Mouse (Mus musculus) liver, embryonic 14.5 days (tissue): Measurements from ENCODE around the gene Scarb1. TPM values are rescaled to one million over a fixed set of nuclear protein-coding genes. Genes with fewer than 3 reads are reported as not detected.

Experiments used
- ATAC-seq: fragments of 200-750 bp; cut with Nextera tagmentation; 2 replicates; pipeline ENCODE4 v1.8.0; 2017; ENCODE audit warnings: moderate number of reproducible peaks, mild to moderate bottlenecking, moderate library complexity; ENCODE audit not compliant: insufficient read depth
- DNase-seq, 3 experiments: peaks; one replicate each; pipeline ENCODE4 v3.0.0-alpha.2; 2012 to 2013; ENCODE audit warnings: low read depth in 3 of 3, low spot score in 3 of 3
- H3K27ac ChIP-seq: fragments of 300-500 bp; sonication (generic); 2 replicates; pipeline ENCODE4 v1.5.1; 2014; ENCODE audit warnings: moderate library complexity, mild to moderate bottlenecking, control low read depth, inconsistent platforms
- H3K27me3 ChIP-seq: fragments of 300-500 bp; sonication (generic); 2 replicates; pipeline ENCODE4 v1.6.1; 2014; ENCODE audit warnings: mild to moderate bottlenecking, low read length, moderate library complexity; ENCODE audit not compliant: control insufficient read depth, insufficient read depth
- H3K36me3 ChIP-seq: fragments of 300-500 bp; sonication (generic); replicated peaks from 2 replicates; pipeline ENCODE4 v1.6.1; 2014; ENCODE audit warnings: low read depth; ENCODE audit not compliant: control insufficient read depth, insufficient read depth
- H3K4me1 ChIP-seq, 2 experiments: fragments of 200-500 bp in 1 of 2; fragments of 300-500 bp in 1 of 2; sonication (generic) in 1 of 2; replicated peaks; 2 replicates each; pipeline ENCODE4 v1.6.1; 2012 to 2014; ENCODE audit warnings: antibody characterized with exemption in 1 of 2, inconsistent platforms in 1 of 2, low read length in 1 of 2; ENCODE audit not compliant: control insufficient read depth in 2 of 2, insufficient read depth in 2 of 2
- H3K4me2 ChIP-seq: fragments of 300-500 bp; sonication (generic); 2 replicates; pipeline ENCODE4 v1.6.1; 2014; ENCODE audit warnings: low read depth, mild to moderate bottlenecking, control low read depth, moderate library complexity
- H3K4me3 ChIP-seq, 2 experiments: fragments of 200-500 bp in 1 of 2; fragments of 300-500 bp in 1 of 2; sonication (generic) in 1 of 2; 2 replicates each; pipeline ENCODE4 v1.5.1; 2012 to 2014; ENCODE audit warnings: low read depth in 2 of 2, low read length in 2 of 2, mild to moderate bottlenecking in 2 of 2, control low read depth in 1 of 2, inconsistent platforms in 1 of 2, moderate library complexity in 1 of 2; ENCODE audit not compliant: insufficient read depth in 1 of 2
- H3K9ac ChIP-seq: fragments of 300-500 bp; sonication (generic); replicated peaks from 2 replicates; pipeline ENCODE4 v1.6.1; 2014; ENCODE audit warnings: mild to moderate bottlenecking, control low read depth, moderate library complexity
- H3K9me3 ChIP-seq: fragments of 300-500 bp; sonication (generic); 2 replicates; pipeline ENCODE4 v1.6.1; 2016; ENCODE audit warnings: low read length, mixed read lengths; ENCODE audit not compliant: control insufficient read depth
- CTCF ChIP-seq: IDR thresholded peaks from 2 replicates; pipeline ENCODE4 v1.5.1; 2016; ENCODE audit warnings: antibody characterized with exemption, low read depth, control low read depth
- EP300 ChIP-seq: IDR thresholded peaks from 2 replicates; pipeline ENCODE4 v1.6.1; 2016; ENCODE audit warnings: antibody characterized with exemption, low read depth
- WGBS: fragments of 180-500 bp; shearing (Covaris S2); extraction: QIAGEN DNeasy Blood & Tissue Kit; methylation state at CpG from one replicate; pipeline ENCODE4 v1.1.7; 2014; ENCODE audit not compliant: insufficient replicate concordance; 5-methylcytosine and 5-hydroxymethylcytosine counted together
- polyA plus RNA-seq, 2 experiments: library from polyadenylated mRNA; depleted of rRNA in 1 of 2; stranded (reverse) in 1 of 2; unstranded in 1 of 2; fragments of >200 nt; fragmentation: Nextera tagmentation in 1 of 2; extraction: Ambion mirVana in 1 of 2; gene quantifications; 2 replicates each; pipeline versions ENCODE4 v1.2.1 to v1.2.3; 2012 to 2014

Scarb1 gene
- polyA plus RNA-seq, 2 experiments = 41.6 to 50.1 TPM

GRCm38 (mm10) chr5:125315110-125315509 is 25.8 kb downstream of the Scarb1 start:
- no peak overlapping the region for H3K9ac ChIP-seq
- H3K4me2 ChIP-seq = no peak overlapping the region
- no peak for DNase-seq
- no peak overlapping the region for H3K4me3 ChIP-seq
- no peaks in the 10 kb centered on the region for H3K36me3 ChIP-seq
- TF ChIP-seq CTCF (no peak), EP300 (no peak)
- ATAC-seq = no peak
- no peaks in the 10 kb centered on the region for H3K9me3 ChIP-seq
- H3K27me3 ChIP-seq = no peaks in the 10 kb centered on the region
- H3K27ac ChIP-seq = no peak overlapping the region
- WGBS = 64% methylated on average over 1 of the region's 1 CpGs
- peaks cover 0 to 23% of the 10 kb centered on the region in 2 experiments; a peak in 2 of 4 replicates for H3K4me1 ChIP-seq

- TF ChIP-seq CTCF (no peak), EP300 (no peak)
- Histone ChIP-seq H3K9me3 (no peaks in the 10 kb centered on the region), H3K36me3 (no peaks in the 10 kb centered on the region), H3K4me2 (no peak overlapping the region), H3K4me3 (no peak overlapping the region), H3K27me3 (no peaks in the 10 kb centered on the region), H3K4me1 (peaks cover 0 to 23% of the 10 kb centered on the region in 2 experiments; a peak in 2 of 4 replicates), H3K9ac (no peak overlapping the region), H3K27ac (no peak overlapping the region)
- no peak for DNase-seq
- 64% methylated on average over 11 of the region's 11 CpGs for WGBS
- ATAC-seq = no peak
Measured at GRCm38 (mm10) chr5:125313991-125314390, 26.9 kb downstream of the Scarb1 start.

- no peak for TF ChIP-seq EP300
- no peak for TF ChIP-seq CTCF
- ATAC-seq = no peak
- Histone ChIP-seq H3K4me2 (no peak overlapping the region), H3K9ac (no peak overlapping the region), H3K27ac (no peak overlapping the region), H3K4me1 (peaks cover 0 to 23% of the 10 kb centered on the region in 2 experiments; a peak in 2 of 4 replicates), H3K27me3 (no peaks in the 10 kb centered on the region), H3K4me3 (no peak overlapping the region), H3K9me3 (no peaks in the 10 kb centered on the region), H3K36me3 (no peaks in the 10 kb centered on the region)
- WGBS = 74% methylated on average over 13 of the region's 13 CpGs
- no peak for DNase-seq
Measured at GRCm38 (mm10) chr5:125312970-125313597, 27.8 kb downstream of the Scarb1 start.

- Histone ChIP-seq H3K4me1 (peaks cover 0 to 23% of the 10 kb centered on the region in 2 experiments; a peak in 2 of 4 replicates), H3K9ac (no peak overlapping the region), H3K27me3 (no peaks in the 10 kb centered on the region), H3K9me3 (no peaks in the 10 kb centered on the region), H3K4me2 (no peak overlapping the region), H3K4me3 (no peak overlapping the region), H3K27ac (no peak overlapping the region), H3K36me3 (no peaks in the 10 kb centered on the region)
- WGBS = 59% methylated on average over 2 of the region's 2 CpGs
- ATAC-seq (peak; percentile 58; the same call in 1 of the 2 replicates), DNase-seq (peak in 1 of 3 experiments; percentile 19)
- TF ChIP-seq CTCF (no peak), EP300 (no peak)
Measured at GRCm38 (mm10) chr5:125310986-125311385, 29.9 kb downstream of the Scarb1 start.

GRCm38 (mm10) chr5:125309193-125309592 is 31.7 kb downstream of the Scarb1 start:
- ATAC-seq = no peak

More at GRCm38 (mm10) chr5:125309193-125309592, 31.7 kb downstream of the Scarb1 start:
- 70% methylated on average over 7 of the region's 7 CpGs for WGBS
- Histone ChIP-seq H3K4me3 (no peak overlapping the region), H3K4me2 (no peak overlapping the region), H3K27ac (no peak overlapping the region), H3K4me1 (peaks cover 0 to 24% of the 10 kb centered on the region in 2 experiments; a peak in 2 of 4 replicates), H3K36me3 (no peaks in the 10 kb centered on the region), H3K9me3 (no peaks in the 10 kb centered on the region), H3K9ac (no peak overlapping the region), H3K27me3 (no peaks in the 10 kb centered on the region)
- no peak for DNase-seq
- no peak for TF ChIP-seq CTCF
